In the genomic region with DNA sequence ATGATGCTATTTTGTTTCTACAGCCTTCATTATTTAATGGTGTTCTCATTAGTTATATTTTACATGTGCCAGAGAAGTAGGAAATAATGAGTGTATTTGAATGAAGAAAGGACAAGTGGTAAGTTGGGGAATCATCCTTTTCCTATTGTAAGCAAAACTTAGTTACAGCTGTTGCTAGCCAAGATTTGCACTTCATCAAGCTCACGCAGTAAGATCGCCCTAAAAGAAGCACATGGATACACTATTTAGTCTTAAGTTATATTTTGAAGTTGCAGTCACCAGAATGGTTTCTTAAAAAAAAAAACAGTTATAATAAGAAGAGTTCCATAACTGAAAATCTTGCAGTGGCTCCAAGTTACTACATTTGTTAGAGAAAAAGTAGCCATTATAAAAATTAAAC, we compare ENCODE assay signal across 29 mouse cellular contexts.
"Had no signal": no experiment of that assay in that cellular context is flagged by ENCODE, and none has a peak within 500 bp of the region (broad histone marks: within the 10 kb centered on the region; RNA-seq: fewer than 3 reads in every experiment).

No protein-coding gene starts in this region.

- H3K36me3 ChIP-seq: limb, embryonic 10.5 days; limb, embryonic 12.5 days; limb, embryonic 13.5 days; limb, embryonic 15.5 days; liver, embryonic 12.5 days; liver, embryonic 13.5 days; liver, embryonic 15.5 days; lung, embryonic 15.5 days; midbrain, embryonic 10.5 days; midbrain, embryonic 12.5 days; midbrain, embryonic 13.5 days; midbrain, embryonic 15.5 days; neural tube, embryonic 12.5 days had no signal

- H3K27ac ChIP-seq: left cerebral cortex, adult 2 months; limb, embryonic 10.5 days; limb, embryonic 12.5 days; limb, embryonic 13.5 days; limb, embryonic 15.5 days; liver, embryonic 12.5 days; liver, embryonic 13.5 days; liver, embryonic 14.5 days; liver, embryonic 15.5 days; lung, embryonic 15.5 days; macrophage; midbrain, embryonic 10.5 days; midbrain, embryonic 12.5 days; midbrain, embryonic 13.5 days; midbrain, embryonic 15.5 days; neural tube, embryonic 12.5 days had no signal

- H3K4me2 ChIP-seq: limb, embryonic 12.5 days; limb, embryonic 13.5 days; limb, embryonic 15.5 days; liver, embryonic 11.5 days; liver, embryonic 12.5 days; liver, embryonic 13.5 days; liver, embryonic 15.5 days; lung, embryonic 15.5 days; midbrain, embryonic 11.5 days; midbrain, embryonic 12.5 days; midbrain, embryonic 13.5 days; midbrain, embryonic 15.5 days; neural tube, embryonic 12.5 days had no signal

- H3K4me3 ChIP-seq: left cerebral cortex, adult 2 months; limb, embryonic 10.5 days; limb, embryonic 12.5 days; limb, embryonic 13.5 days; limb, embryonic 15.5 days; liver, embryonic 12.5 days; liver, embryonic 13.5 days; liver, embryonic 15.5 days; lung, embryonic 15.5 days; megakaryocyte, embryonic 14.5 days; midbrain, embryonic 10.5 days; midbrain, embryonic 12.5 days; midbrain, embryonic 13.5 days; midbrain, embryonic 15.5 days; myocyte; neural tube, embryonic 12.5 days had no signal

- DNase-seq: layer of hippocampus, postnatal 36 days; left cerebral cortex, postnatal 4 days; liver; liver, embryonic 13.5 days; liver, postnatal 0 days; lung, postnatal 10 days; lung, postnatal 14 days; lung, postnatal 4 days; midbrain, embryonic 14.5 days had no signal

- H3K27me3 ChIP-seq: limb, embryonic 12.5 days; limb, embryonic 13.5 days; limb, embryonic 15.5 days; liver, embryonic 12.5 days; liver, embryonic 13.5 days; liver, embryonic 15.5 days; lung, embryonic 15.5 days; megakaryocyte, embryonic 14.5 days; midbrain, embryonic 12.5 days; midbrain, embryonic 13.5 days; midbrain, embryonic 15.5 days; neural tube, embryonic 12.5 days had no signal

- H3K4me1 ChIP-seq: limb, embryonic 10.5 days; limb, embryonic 12.5 days; liver, embryonic 12.5 days; liver, embryonic 13.5 days; liver, embryonic 15.5 days; lung, embryonic 15.5 days; megakaryocyte, embryonic 14.5 days; midbrain, embryonic 10.5 days; midbrain, embryonic 12.5 days; midbrain, embryonic 13.5 days; midbrain, embryonic 15.5 days; neural tube, embryonic 12.5 days had no signal

- ATAC-seq: liver, embryonic 12.5 days; liver, postnatal 0 days; midbrain, embryonic 13.5 days; midbrain, embryonic 15.5 days; midbrain, embryonic 16.5 days had no signal

- H3K9me3 ChIP-seq: limb, embryonic 10.5 days; limb, embryonic 12.5 days; limb, embryonic 13.5 days; limb, embryonic 15.5 days; liver, embryonic 12.5 days; liver, embryonic 13.5 days; liver, embryonic 15.5 days; lung, embryonic 15.5 days; megakaryocyte, embryonic 14.5 days; midbrain, embryonic 10.5 days; midbrain, embryonic 12.5 days; midbrain, embryonic 13.5 days; midbrain, embryonic 15.5 days; neural tube, embryonic 12.5 days had no signal

- H3K9ac ChIP-seq: limb, embryonic 12.5 days; limb, embryonic 13.5 days; limb, embryonic 15.5 days; liver, embryonic 12.5 days; liver, embryonic 13.5 days; liver, embryonic 14.5 days; liver, embryonic 15.5 days; liver, postnatal 0 days; lung, embryonic 15.5 days; midbrain, embryonic 12.5 days; midbrain, embryonic 13.5 days; midbrain, embryonic 15.5 days; neural tube, embryonic 12.5 days had no signal
